Mouse (Mus musculus) kidney, postnatal 36 days (tissue): ENCODE data around the gene Glrx3.
A peak's percentile ranks its signal among the peaks of the same experiment; 100 is the strongest.

ENCODE experiments used
- DNase-seq, 2 experiments: peaks; one replicate each; pipeline ENCODE4 v3.0.0; 2021 to 2022; ENCODE audit warnings: mixed read lengths in 2 of 2

Glrx3 gene

DNA sequence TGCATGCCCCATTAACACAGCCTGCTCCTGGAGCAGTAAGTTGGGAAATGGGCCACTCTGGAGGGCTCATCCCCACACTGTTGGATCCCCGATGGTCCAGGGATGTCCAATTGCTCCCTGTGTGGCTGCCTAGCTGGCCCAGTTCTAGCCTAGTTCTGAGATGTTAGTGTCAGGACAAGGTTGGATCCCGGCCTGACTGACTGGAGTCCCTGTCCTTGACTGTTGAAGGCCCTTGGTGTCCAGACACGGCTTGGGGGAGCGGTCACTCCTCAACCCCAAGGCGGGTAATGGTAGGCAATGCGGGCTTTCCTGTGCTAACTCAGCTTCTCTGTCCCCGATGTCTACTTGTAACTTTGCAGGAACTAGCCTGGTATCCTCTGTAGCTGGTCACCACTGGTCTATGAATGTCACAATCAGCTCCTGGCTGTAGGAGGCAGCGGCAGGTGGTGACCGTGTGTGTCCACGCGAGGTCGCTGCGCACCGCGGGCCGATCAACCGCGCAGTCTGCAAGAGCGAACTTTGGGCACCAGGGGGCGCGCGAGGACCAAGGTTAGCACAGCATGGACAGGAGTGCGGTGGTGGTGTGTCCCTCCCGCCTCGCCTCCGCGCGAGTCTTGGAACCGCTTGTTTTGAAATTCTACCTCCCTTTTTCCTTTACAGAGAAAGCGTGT lies 40.7 kb downstream of the Glrx3 start:
- peak; percentile 88 to 98 for DNase-seq

DNA sequence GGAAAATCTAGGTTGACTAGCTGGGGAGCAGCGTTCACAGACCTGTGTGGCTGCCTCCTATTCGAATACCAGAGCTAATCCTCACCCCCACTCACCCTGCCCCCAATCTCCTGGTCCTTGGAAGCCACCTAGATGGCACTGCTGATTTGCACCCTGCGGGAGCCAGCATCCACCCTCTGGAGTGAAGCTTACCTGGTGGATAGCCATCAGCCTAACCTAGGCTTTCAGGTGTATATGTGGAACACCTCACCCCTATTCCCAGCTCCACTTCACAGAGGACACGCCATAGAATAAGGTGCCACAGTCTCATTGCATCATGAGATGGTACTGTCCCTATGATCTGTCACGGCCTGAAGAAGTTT lies 41.2 kb downstream of the Glrx3 start:
- no peak for DNase-seq

GRCm38 (mm10) chr7:137480839-137481238 lies 43.4 kb downstream of the Glrx3 start:
- DNase-seq: no peak

GRCm38 (mm10) chr7:137483987-137484386 lies 46.6 kb downstream of the Glrx3 start:
- DNase-seq: no peak

DNA sequence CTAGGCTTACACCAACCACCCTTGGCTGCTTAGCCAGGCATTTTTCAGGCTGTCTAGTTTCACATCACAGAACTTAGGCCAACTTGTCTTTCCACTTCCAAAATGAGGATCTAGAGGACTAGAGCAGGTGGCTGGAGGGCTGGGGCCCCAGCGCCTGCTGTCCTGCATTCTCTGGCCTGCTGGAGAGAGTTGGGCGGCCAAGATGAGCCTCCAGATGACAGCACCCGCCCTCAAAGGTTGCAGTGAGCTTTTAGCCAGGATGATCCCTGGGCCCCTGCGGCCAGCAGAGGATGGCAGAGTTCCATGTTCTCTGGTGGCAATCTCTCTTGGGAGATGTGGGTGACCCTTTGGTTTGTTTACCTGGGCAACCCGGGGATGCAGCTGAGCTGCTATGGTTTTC lies 51.0 kb downstream of the Glrx3 start:
- no peak for DNase-seq

- DNase-seq: no peak
Measured at GRCm38 (mm10) chr7:137490711-137491110, 53.3 kb downstream of the Glrx3 start.

GRCm38 (mm10) chr7:137492307-137492973 lies 55.0 kb downstream of the Glrx3 start:
- DNase-seq: no peak

DNA sequence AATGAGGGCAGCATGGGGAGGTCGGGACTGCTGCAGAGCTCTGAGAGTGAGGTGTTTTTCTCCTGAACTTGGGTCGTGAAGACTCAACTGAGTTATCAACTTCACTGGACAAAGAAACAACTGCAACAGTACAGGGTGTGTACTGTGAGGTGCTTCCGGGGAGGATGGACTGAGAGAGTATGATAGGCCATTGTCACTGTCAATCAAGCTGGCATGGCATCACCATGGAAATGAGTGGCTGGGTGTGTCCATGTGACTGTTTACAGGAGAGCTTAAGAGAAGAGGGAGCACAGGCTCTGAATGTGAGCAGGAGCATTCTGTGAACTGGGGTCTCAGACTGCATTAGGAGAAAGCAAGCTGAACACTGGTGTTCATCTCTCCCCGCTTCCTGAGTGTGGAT lies 61.3 kb downstream of the Glrx3 start:
- no peak for DNase-seq

DNA sequence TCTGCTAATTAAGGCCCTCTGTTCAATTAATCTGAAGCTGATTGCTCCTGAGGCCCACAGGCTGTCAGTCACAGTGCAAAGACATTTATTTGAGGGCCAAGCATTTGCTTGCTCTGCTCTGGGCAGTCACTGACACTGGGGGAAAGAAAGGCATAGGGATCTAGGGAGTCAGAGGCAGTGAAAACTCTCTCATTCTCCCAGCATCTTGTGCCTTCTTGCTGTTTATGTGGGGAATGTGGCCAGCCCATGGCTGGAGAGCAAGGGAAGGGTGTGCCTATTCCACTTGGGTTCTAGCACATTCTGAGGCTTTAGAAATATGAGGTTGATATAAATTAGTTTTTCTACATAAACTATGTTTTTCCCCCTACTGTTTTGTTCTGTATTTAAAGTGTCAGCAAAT lies 80.2 kb downstream of the Glrx3 start:
- no peak for DNase-seq

GRCm38 (mm10) chr7:137518028-137518576 lies 80.7 kb downstream of the Glrx3 start:
- peak in 1 of 2 experiments; percentile 18 for DNase-seq
